Mouse (Mus musculus) neural tube, embryonic 15.5 days (tissue): ENCODE measurements at regions not wholly inside any gene's neighbourhood (a gene's known extent, or its start where the extent isn't known, plus 50 kb on each side); places are given as distances from the start of the nearest gene placed in this dataset.

ENCODE experiments used
- ATAC-seq: fragments of 200-750 bp; cut with Nextera tagmentation; 2 replicates; pipeline ENCODE4 v1.8.0; 2017; ENCODE audit warnings: mild to moderate bottlenecking, moderate TSS enrichment, moderate library complexity; ENCODE audit not compliant: low FRiP score
- H3K27ac ChIP-seq: fragments of 300-500 bp; sonication (generic); replicated peaks from 2 replicates; pipeline ENCODE4 v1.5.1; 2015; ENCODE audit warnings: mild to moderate bottlenecking, inconsistent platforms
- H3K27me3 ChIP-seq: fragments of 300-500 bp; sonication (generic); replicated peaks from 2 replicates; pipeline ENCODE4 v1.6.1; 2015; ENCODE audit warnings: inconsistent platforms
- H3K36me3 ChIP-seq: fragments of 300-500 bp; sonication (generic); 2 replicates; pipeline ENCODE4 v1.6.1; 2015; ENCODE audit warnings: inconsistent platforms
- H3K4me1 ChIP-seq: fragments of 300-500 bp; sonication (generic); 2 replicates; pipeline ENCODE4 v1.6.1; 2015; ENCODE audit warnings: inconsistent platforms
- H3K4me2 ChIP-seq: fragments of 300-500 bp; sonication (generic); 2 replicates; pipeline ENCODE4 v1.6.1; 2015; ENCODE audit warnings: inconsistent platforms, mild to moderate bottlenecking, moderate library complexity
- H3K4me3 ChIP-seq: fragments of 300-500 bp; sonication (generic); replicated peaks from 2 replicates; pipeline ENCODE4 v1.5.1; 2015; ENCODE audit warnings: mild to moderate bottlenecking, inconsistent platforms
- H3K9ac ChIP-seq: fragments of 300-500 bp; sonication (generic); replicated peaks from 2 replicates; pipeline ENCODE4 v1.6.1; 2015; ENCODE audit warnings: mild to moderate bottlenecking, inconsistent platforms
- H3K9me3 ChIP-seq: fragments of 300-500 bp; sonication (generic); replicated peaks from 2 replicates; pipeline ENCODE4 v1.6.1; 2016; ENCODE audit warnings: inconsistent platforms
- WGBS: fragments of 180-500 bp; shearing (Covaris S2); methylation state at CpG from one replicate; pipeline ENCODE4 v1.1.7; 2015; ENCODE audit warnings: mixed read lengths; 5-methylcytosine and 5-hydroxymethylcytosine counted together

DNA sequence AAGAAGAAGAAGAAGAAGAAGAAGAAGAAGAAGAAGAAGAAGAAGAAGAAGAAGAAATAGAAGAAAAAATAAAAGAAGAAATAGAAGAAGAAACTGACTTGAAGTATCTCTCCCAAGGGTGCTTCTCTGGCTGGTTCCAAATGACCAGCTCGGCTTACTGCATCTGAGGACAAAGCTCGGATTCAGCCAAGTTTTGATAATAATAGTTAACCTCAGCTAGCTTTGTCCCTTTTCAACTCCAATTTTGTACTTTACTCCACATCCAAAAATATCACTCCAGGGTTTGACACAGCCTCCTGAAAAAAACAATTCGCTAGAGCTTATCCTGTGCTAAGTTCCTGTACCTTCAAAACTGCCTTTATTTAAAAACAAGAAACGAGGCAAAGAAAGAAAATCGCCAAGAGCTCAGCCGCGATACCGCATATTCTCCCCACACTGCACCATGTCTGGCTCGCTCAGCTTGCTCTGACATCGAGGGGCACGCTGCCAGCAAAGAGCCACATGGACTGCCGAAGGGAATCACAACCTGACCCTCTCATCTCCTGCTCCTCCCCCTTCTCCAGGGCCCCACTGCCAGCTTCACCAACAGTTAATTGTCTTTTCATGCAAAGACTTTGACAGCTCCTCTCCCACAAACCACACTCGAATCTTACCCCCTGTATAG is 638.8 kb downstream of the 1700064H15Rik start:
- Histone ChIP-seq H3K27me3 (no peaks in the 10 kb centered on the region), H3K36me3 (no peaks in the 10 kb centered on the region), H3K27ac (no peak overlapping the region), H3K4me1 (no peaks in the 10 kb centered on the region), H3K9ac (no peak overlapping the region), H3K4me3 (no peak overlapping the region), H3K4me2 (no peak overlapping the region), H3K9me3 (no peaks in the 10 kb centered on the region)
- WGBS: 66% methylated on average over 13 of the region's 13 CpGs
- ATAC-seq: no peak

DNA sequence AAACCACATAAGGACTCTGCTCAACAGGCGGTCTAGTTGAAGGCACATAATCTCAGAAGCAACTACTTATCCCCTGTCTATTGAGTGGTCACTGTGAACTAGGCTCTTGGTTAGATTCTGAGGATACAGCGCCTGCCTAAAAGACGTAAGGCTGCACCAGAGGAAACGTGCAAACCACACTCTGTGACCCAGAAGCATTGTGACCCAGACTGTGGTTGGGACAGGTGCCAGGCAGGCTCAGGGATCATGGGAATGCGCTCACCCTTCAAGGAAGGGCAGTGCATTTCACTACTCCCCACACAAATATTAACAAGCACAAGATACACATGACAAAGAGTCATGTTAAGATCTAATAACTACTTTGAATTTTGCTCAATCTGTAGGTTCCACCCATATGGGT is 628.3 kb downstream of the 1700064H15Rik start:
- 87% methylated on average over 5 of the region's 5 CpGs for WGBS
- no peak overlapping the region for H3K4me2 ChIP-seq

DNA sequence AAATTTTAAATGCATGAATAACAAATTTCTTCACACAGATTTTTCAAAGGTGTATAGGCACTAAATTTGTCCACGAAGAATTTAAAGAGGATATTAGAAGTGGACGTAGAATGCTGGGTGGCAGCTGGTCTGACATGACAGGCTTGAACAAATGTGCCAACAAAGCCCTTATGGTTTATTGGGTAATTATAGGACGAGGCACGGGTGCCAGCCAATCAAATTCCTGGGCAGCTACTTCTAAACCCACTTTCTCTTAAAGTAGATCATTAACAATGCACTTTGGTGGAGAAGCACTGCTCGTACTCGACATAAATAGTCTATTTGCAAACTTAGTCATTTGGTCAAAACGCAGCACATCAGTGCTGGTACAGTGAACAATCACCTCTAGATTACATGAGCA is 626.4 kb downstream of the 1700064H15Rik start:
- no peaks in the 10 kb centered on the region for H3K27me3 ChIP-seq
- no peak overlapping the region for H3K9ac ChIP-seq
- WGBS: 40% methylated on average over 7 of the region's 7 CpGs
- no peaks in the 10 kb centered on the region for H3K4me1 ChIP-seq
- H3K4me3 ChIP-seq: no peak overlapping the region
- H3K9me3 ChIP-seq: no peaks in the 10 kb centered on the region
- no peaks in the 10 kb centered on the region for H3K36me3 ChIP-seq
- H3K27ac ChIP-seq: no peak overlapping the region
- no peak overlapping the region for H3K4me2 ChIP-seq
- no peak for ATAC-seq

More for the DNA sequence above, 628.3 kb downstream of the 1700064H15Rik start:
- no peaks in the 10 kb centered on the region for H3K27me3 ChIP-seq
- no peaks in the 10 kb centered on the region for H3K36me3 ChIP-seq
- H3K4me1 ChIP-seq: no peaks in the 10 kb centered on the region
- H3K9ac ChIP-seq: no peak overlapping the region
- no peak for ATAC-seq
- no peak overlapping the region for H3K4me3 ChIP-seq
- no peaks in the 10 kb centered on the region for H3K9me3 ChIP-seq
- no peak overlapping the region for H3K27ac ChIP-seq

DNA sequence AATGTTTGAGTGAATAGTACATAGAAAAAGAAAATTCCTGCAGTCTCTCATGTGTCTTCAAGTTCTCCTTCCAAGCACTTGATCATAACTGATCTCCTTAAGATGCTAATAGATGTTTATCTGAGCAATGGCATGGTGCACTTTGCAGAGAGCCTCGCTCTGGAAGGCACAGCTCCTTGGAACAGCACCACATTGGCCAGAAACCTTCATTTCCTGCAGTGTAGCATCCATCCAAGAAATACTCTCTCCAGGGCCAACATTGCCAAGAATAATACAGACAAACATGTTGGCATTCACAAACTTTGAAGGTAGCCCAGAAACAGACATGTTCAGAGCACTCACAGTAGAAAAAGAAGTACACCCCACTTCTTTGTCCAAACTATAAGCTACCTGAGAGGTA is 623.7 kb downstream of the 1700064H15Rik start:
- Histone ChIP-seq H3K9ac (no peak overlapping the region), H3K4me1 (no peaks in the 10 kb centered on the region), H3K36me3 (no peaks in the 10 kb centered on the region), H3K4me2 (no peak overlapping the region), H3K27ac (no peak overlapping the region), H3K4me3 (no peak overlapping the region), H3K27me3 (no peaks in the 10 kb centered on the region), H3K9me3 (no peaks in the 10 kb centered on the region)
- WGBS: 74% methylated on average over 1 of the region's 1 CpGs
- ATAC-seq: no peak

DNA sequence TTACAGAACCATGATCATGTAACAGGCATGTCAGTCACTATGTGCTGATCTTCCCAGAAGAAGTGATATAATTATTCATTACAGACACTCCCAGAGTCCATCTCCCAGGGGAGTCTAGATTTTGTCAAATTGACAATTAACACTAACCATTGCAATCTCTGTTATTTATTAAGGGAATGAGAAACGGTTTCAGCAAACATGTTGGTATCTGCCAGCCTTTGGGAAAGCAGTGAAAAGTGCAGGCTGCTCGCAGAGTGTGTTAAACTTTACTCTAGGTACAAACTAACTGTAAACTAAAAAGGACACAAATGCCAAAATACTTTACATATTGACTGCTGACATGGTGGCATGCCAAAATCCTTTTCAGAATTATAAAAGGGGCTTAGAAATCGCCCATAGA is 583.9 kb downstream of the 1700064H15Rik start:
- Histone ChIP-seq H3K27me3 (no peaks in the 10 kb centered on the region), H3K9me3 (no peaks in the 10 kb centered on the region), H3K9ac (no peak overlapping the region), H3K4me2 (no peak overlapping the region), H3K4me3 (no peak overlapping the region), H3K4me1 (no peaks in the 10 kb centered on the region), H3K27ac (no peak overlapping the region), H3K36me3 (no peaks in the 10 kb centered on the region)
- WGBS: 65% methylated on average over 3 of the region's 3 CpGs
- ATAC-seq: no peak

DNA sequence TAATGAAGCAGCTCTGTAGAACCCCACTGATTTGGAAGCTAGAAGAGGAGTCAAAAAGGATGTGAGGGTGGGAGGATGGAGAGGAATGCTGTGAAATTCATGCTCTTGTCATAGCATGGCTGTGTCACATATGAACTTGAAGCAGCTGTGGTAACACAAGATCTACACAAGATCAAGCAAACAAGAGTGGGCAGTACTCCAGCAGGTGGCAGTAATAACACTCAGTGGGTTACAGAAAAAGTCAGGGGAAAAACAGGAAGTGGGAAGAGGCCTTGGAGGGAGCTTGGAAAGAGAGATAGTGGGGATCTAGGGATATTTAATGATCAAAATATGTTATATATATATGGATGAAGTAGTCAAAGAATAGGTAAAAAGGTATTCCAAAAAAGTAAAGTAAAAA is 582.5 kb downstream of the 1700064H15Rik start:
- Histone ChIP-seq H3K4me1 (no peaks in the 10 kb centered on the region), H3K36me3 (no peaks in the 10 kb centered on the region), H3K4me3 (no peak overlapping the region), H3K9ac (no peak overlapping the region), H3K27ac (no peak overlapping the region), H3K9me3 (no peaks in the 10 kb centered on the region), H3K27me3 (no peaks in the 10 kb centered on the region), H3K4me2 (no peak overlapping the region)
- no peak for ATAC-seq

DNA sequence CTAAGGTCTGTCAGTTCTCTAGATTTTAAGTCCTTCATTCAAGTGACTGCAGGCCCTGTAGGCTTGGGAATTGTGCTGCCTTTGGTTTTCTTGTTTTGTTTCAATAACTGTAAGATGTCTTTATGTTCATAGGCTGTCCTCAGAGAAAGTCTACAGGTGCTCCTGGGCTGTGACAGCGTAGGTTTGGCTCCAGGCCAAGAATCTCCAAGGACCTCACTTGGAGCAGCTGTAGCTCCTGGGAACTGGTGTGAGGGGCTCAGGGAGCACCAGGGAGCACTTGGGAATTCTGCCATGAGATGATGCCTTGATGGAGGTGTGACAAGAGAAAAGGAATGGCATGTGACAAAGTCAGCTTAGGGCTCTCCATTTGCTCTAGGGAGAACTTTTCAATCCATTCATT is 581.9 kb downstream of the 1700064H15Rik start:
- H3K27me3 ChIP-seq: no peaks in the 10 kb centered on the region
- no peak overlapping the region for H3K9ac ChIP-seq
- ATAC-seq: no peak
- H3K36me3 ChIP-seq: no peaks in the 10 kb centered on the region
- H3K4me1 ChIP-seq: no peaks in the 10 kb centered on the region
- H3K9me3 ChIP-seq: no peaks in the 10 kb centered on the region
- H3K4me3 ChIP-seq: no peak overlapping the region
- no peak overlapping the region for H3K27ac ChIP-seq
- WGBS: 56% methylated on average over 1 of the region's 1 CpGs
- H3K4me2 ChIP-seq: no peak overlapping the region

DNA sequence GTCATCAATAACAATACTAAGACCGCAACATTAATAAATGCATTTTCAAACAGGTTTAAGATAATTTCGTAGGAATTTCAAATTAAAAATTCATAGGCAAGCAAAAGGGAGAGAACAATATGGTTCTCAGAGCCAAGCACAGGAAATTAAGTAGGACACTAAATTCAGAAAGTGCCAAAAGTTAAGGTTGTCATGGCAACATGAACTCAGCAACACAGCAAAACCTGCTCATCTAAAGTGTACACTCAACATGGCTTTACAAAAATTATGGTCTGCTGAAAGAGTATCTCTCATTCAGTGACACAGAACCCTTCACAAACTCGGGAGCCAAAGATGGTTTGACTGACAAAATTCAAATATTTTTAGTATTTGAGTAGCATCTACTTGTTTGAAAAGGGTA is 572.5 kb downstream of the 1700064H15Rik start:
- no peak overlapping the region for H3K4me3 ChIP-seq
- WGBS: 75% methylated on average over 3 of the region's 3 CpGs
- H3K27me3 ChIP-seq: peaks cover 4% of the 10 kb centered on the region; the same call in 1 of the 2 replicates
- no peaks in the 10 kb centered on the region for H3K36me3 ChIP-seq
- no peak overlapping the region for H3K27ac ChIP-seq
- peaks cover 4% of the 10 kb centered on the region; the same call in 1 of the 2 replicates for H3K4me1 ChIP-seq
- no peak overlapping the region for H3K9ac ChIP-seq
- no peak overlapping the region for H3K4me2 ChIP-seq
- no peaks in the 10 kb centered on the region for H3K9me3 ChIP-seq
- no peak for ATAC-seq

DNA sequence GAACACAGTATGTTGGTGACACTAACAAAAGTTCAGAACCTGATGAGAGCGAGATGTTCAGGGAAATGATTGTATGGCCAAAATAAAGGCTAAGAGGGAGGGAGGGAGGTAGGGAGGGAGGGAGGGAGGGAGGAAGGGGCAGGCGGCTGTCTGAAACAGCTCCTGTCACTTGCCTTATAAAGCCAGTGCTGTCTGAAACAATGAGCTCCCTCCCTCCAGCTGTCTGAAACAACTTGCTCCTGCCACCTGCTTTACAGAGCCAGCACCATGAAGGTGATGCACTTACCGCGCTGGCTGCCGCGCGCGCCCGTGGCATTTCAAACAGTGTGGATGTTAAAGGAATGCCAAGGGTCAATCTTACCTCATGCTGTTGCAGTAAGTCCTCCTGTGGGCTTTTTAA is 571.9 kb downstream of the 1700064H15Rik start:
- ATAC-seq: no peak
- Histone ChIP-seq H3K4me1 (peaks cover 4% of the 10 kb centered on the region; the same call in 1 of the 2 replicates), H3K4me2 (no peak overlapping the region), H3K9me3 (no peaks in the 10 kb centered on the region), H3K36me3 (no peaks in the 10 kb centered on the region), H3K27ac (no peak overlapping the region), H3K27me3 (peaks cover 4% of the 10 kb centered on the region; the same call in 1 of the 2 replicates), H3K4me3 (no peak overlapping the region), H3K9ac (no peak overlapping the region; the same call in 1 of the 2 replicates)
- WGBS: 16% methylated on average over 9 of the region's 9 CpGs

DNA sequence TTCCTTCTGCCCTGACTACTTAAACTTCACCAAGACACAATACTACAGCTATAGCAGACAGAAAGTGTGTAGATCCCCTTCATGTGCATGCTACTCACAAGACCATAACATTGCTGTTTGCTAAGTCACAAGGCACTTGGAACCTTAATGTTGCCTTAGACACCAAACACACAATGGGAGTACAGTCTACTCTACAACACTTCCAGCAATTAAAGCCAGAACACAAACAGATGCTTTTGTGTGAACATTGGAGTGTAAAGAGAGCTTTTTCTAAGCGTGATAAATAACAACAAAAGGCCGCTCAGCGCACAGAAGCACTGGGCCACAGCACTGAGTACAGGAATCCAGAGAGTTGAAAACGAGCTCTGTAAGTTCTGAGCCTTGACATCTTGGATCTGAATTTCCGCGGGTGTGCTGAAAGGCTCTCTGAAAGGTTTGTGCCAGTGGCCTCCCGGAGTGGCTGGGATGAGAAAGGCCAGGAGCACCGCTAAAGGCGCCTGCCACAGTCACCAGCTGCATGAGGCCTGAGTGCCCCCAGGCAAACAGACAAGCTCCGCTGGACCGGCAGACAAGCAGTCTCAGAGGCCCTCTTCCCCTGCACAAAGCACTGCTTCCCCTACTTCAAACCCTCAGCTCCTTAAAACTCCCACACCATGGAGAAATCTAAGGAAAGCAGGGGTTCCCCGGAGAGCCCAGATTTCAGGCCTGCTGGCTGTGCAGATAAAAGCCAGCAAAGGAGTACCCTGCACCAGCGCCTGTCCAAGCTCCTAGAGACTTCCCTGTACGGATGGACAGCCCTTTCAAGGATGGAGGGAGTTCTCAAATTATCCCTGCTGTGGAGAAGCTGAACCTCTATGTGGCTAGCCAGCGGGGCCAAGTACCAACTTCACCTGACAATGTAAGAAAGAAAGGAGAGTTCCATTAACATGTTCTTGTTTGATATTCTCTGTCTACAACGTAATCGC is 568.3 kb downstream of the 1700064H15Rik start:
- H3K36me3 ChIP-seq: no peaks in the 10 kb centered on the region
- H3K4me3 ChIP-seq: no peak overlapping the region
- H3K27me3 ChIP-seq: peaks cover 4% of the 10 kb centered on the region; the same call in 1 of the 2 replicates
- H3K4me1 ChIP-seq: peaks cover 4% of the 10 kb centered on the region; the same call in 1 of the 2 replicates
- peak; percentile 27; the same call in 1 of the 2 replicates for ATAC-seq
- H3K9me3 ChIP-seq: no peaks in the 10 kb centered on the region
- no peak overlapping the region for H3K9ac ChIP-seq
- H3K4me2 ChIP-seq: no peak overlapping the region
- WGBS: 30% methylated on average over 15 of the region's 17 CpGs
- no peak overlapping the region for H3K27ac ChIP-seq

DNA sequence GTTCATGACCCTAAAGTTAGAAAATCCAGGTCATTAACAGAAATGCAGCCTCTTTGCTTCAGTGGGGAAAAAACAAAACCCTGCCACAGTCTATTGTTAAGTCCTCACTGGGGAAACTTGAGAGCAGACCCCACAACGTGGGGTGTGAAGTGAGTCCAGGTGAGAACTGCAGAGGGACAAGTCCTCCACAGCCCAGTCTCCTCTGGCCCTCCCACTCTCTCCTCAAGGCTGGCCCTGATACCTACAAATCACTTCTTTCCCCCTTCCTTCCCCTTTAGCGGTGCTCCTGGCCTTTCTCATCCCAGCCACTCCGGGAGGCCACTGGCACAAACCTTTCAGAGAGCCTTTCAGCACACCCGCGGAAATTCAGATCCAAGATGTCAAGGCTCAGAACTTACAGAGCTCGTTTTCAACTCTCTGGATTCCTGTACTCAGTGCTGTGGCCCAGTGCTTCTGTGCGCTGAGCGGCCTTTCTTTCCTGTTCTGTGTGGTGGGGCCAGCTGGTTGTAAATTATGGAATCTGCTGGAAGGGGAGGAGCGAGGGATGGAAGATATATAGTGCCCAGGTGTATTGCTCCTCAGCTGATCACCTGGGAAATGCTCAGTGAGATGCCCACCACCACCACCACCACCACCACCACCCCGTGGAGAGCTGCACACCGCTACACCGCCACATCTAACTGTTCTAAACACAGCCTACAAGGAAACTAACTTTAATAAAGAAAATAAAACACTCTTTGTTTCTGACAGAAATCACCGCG is 566.8 kb downstream of the 1700064H15Rik start:
- WGBS: 34% methylated on average over 14 of the region's 14 CpGs
- Histone ChIP-seq H3K9ac (no peak overlapping the region), H3K9me3 (no peaks in the 10 kb centered on the region), H3K36me3 (no peaks in the 10 kb centered on the region), H3K27me3 (peaks cover 4% of the 10 kb centered on the region; the same call in 1 of the 2 replicates), H3K4me1 (peaks cover 4% of the 10 kb centered on the region; the same call in 1 of the 2 replicates), H3K4me3 (no peak overlapping the region), H3K27ac (no peak overlapping the region), H3K4me2 (no peak overlapping the region)
- peak; percentile 74 for ATAC-seq
